In the genomic region with DNA sequence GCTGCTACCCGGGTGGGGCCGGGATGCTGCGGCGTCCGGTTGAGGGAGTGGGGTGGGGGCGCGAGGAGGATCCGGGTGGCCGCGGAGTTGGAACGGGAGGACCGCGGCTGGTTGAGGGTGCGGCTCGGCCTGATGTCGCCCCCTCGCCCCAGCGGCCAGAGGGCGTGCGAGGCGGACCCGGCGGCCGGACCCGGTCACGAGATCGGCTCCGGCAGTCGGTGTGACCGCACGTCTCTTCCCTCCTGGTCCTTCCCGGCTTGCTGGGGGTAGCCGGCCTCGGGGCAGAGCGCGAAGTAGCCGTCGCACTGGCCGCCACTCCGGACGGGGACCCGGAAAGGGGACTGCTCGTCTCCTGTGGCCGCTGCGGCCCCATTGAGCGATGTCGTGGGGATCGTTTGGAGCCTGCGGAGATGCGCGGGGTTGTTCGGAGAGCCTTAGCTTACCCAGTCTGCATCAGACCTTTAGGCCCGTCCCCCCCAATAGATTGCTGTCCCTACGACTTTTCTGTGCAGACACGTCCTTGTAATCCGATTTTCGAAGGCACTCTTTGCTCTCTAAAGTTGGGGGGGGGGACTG, we compare ENCODE assay signal across 8 mouse cellular contexts. TPM values are rescaled to one million over a fixed set of nuclear protein-coding genes. Genes with fewer than 3 reads are reported as not detected.
DNase-seq lines count a peak whose midpoint lies in the region; ATAC-seq lines count a peak whose summit lies in the region.

No protein-coding gene starts in this region.

- H3K4me3 ChIP-seq in heart, embryonic 16.5 days (ENCODE audit: low read length) = peak overlapping the region; percentile 83
- peak overlapping the region; percentile 72 for H3K4me3 ChIP-seq in hindbrain, embryonic 11.5 days (ENCODE audit: low read depth, low read length)
- H3K4me3 ChIP-seq in midbrain, embryonic 12.5 days = peak overlapping the region; percentile 89

- H3K4me2 ChIP-seq in heart, embryonic 16.5 days (ENCODE audit: low read depth, low read length) = peak overlapping the region; percentile 73
- peak overlapping the region; percentile 76 for H3K4me2 ChIP-seq in hindbrain, embryonic 11.5 days (replicated peaks; ENCODE audit: low read depth, low read length)
- H3K4me2 ChIP-seq in midbrain, embryonic 12.5 days (replicated peaks) = peak overlapping the region; percentile 80

- H3K27me3 ChIP-seq in heart, embryonic 16.5 days (ENCODE audit: control insufficient read depth, insufficient read depth, low read length) = no peaks in the 10 kb centered on the region
- H3K27me3 ChIP-seq in hindbrain, embryonic 11.5 days (ENCODE audit: control insufficient read depth, insufficient read depth, low read length) = no peaks in the 10 kb centered on the region
- H3K27me3 ChIP-seq in midbrain, embryonic 12.5 days = no peaks in the 10 kb centered on the region

- H3K9ac ChIP-seq in heart, embryonic 16.5 days (ENCODE audit: low read length) = peak overlapping the region; percentile 87
- peak overlapping the region; percentile 85 for H3K9ac ChIP-seq in hindbrain, embryonic 11.5 days (ENCODE audit: low read depth, low read length)
- H3K9ac ChIP-seq in midbrain, embryonic 12.5 days (replicated peaks) = peak overlapping the region; percentile 89

- ATAC-seq in heart, embryonic 16.5 days (replicated peaks; ENCODE audit: extremely low read depth, insufficient read depth, low FRiP score) = peak; percentile 75
- ATAC-seq in activated CD4-positive, CD25-positive, alpha-beta regulatory T cell, adult 4 months = peak; percentile 10
- no peak; the same call in 1 of the 2 replicates for ATAC-seq in hindbrain, embryonic 11.5 days (ENCODE audit: low FRiP score)
- no peak for ATAC-seq in midbrain, embryonic 12.5 days (ENCODE audit: low FRiP score, low read depth)

- peak overlapping the region; percentile 83 for H3K27ac ChIP-seq in heart, embryonic 16.5 days (ENCODE audit: low read length)
- peak overlapping the region; percentile 72 for H3K27ac ChIP-seq in hindbrain, embryonic 11.5 days (ENCODE audit: low read depth, low read length)
- H3K27ac ChIP-seq in midbrain, embryonic 12.5 days (replicated peaks) = peak overlapping the region; percentile 78

- under 1% methylated on average over 57 of the region's 57 CpGs for WGBS in heart, embryonic 16.5 days
- under 1% methylated on average over 56 of the region's 57 CpGs for WGBS in hindbrain, embryonic 11.5 days
- under 1% methylated on average over 55 of the region's 57 CpGs for WGBS in midbrain, embryonic 12.5 days

- no peak for DNase-seq in heart, postnatal 36 days
- DNase-seq in hindbrain, embryonic 11.5 days (ENCODE audit: low spot score) = no peak
- DNase-seq in left cerebral cortex, adult 9 months (ENCODE audit: low spot score in 2 of 2) = no peak
- no peak for DNase-seq in gastrocnemius, postnatal 25 days
- no peak for DNase-seq in left cerebral cortex, adult 8-10 months (ENCODE audit: low spot score in 2 of 2)

- intact Hi-C loops in heart, postnatal 36 days (cut with DNase I) = loop anchor here (2.0 kb wide), 1 partner anchor 18 kb away; a partner anchor contains a TSS

- H3K9me3 ChIP-seq in heart, embryonic 16.5 days (replicated peaks; ENCODE audit: control insufficient read depth, low read length) = no peaks in the 10 kb centered on the region
- H3K9me3 ChIP-seq in hindbrain, embryonic 11.5 days (ENCODE audit: control insufficient read depth, low read length) = no peaks in the 10 kb centered on the region
- no peaks in the 10 kb centered on the region for H3K9me3 ChIP-seq in midbrain, embryonic 12.5 days

- no peaks in the 10 kb centered on the region for H3K36me3 ChIP-seq in heart, embryonic 16.5 days (ENCODE audit: control insufficient read depth, insufficient read depth)
- H3K36me3 ChIP-seq in hindbrain, embryonic 11.5 days (ENCODE audit: control insufficient read depth, insufficient read depth, low read length) = no peaks in the 10 kb centered on the region
- peaks cover 9% of the 10 kb centered on the region for H3K36me3 ChIP-seq in midbrain, embryonic 12.5 days

- H3K4me1 ChIP-seq in heart, embryonic 16.5 days (ENCODE audit: control insufficient read depth, insufficient read depth, low read length) = 0 out of 2 replicates have a peak, but pooled peaks cover 2% of the 10 kb centered on the region
- H3K4me1 ChIP-seq in hindbrain, embryonic 11.5 days (replicated peaks; ENCODE audit: control insufficient read depth, insufficient read depth, low read length) = no peaks in the 10 kb centered on the region
- peaks cover 9% of the 10 kb centered on the region for H3K4me1 ChIP-seq in midbrain, embryonic 12.5 days

RNA-seq across cellular contexts. Expression of a gene that starts 0.4 kb away (rescaled TPM):
- 198 and 200 TPM in 2 replicates for polyA plus RNA-seq in heart, embryonic 16.5 days (2015; fragmentation: Nextera tagmentation; extraction: Ambion mirVana)
- 10 to 100 TPM; 94.4 to 97.5 TPM for total RNA-seq in heart, postnatal 36 days (2021)
- polyA plus RNA-seq in activated CD4-positive, CD25-positive, alpha-beta regulatory T cell, adult 4 months (2017; shearing (Covaris generic)) = 100 to 1,000 TPM; 248 to 259 TPM
- 220 and 231 TPM in 2 replicates for polyA plus RNA-seq in hindbrain, embryonic 11.5 days (2014; fragmentation: Nextera tagmentation; extraction: Ambion mirVana)
- polyA plus RNA-seq in midbrain, embryonic 12.5 days (2016; fragmentation: Nextera tagmentation; extraction: Ambion mirVana) = 208 TPM in 2 replicates
- 10 to 100 TPM; 38.2 to 39.6 TPM for total RNA-seq in gastrocnemius, postnatal 25 days (2021)
- total RNA-seq in left cerebral cortex, adult 8-10 months (2022) = 100 to 1,000 TPM; 182 to 219 (median 199) TPM

RNA-seq across cellular contexts. Expression of a gene that starts 0.5 kb away (rescaled TPM):
- polyA plus RNA-seq in heart, embryonic 16.5 days (2015; fragmentation: Nextera tagmentation; extraction: Ambion mirVana) = 8.1 and 11.0 TPM in 2 replicates
- total RNA-seq in heart, postnatal 36 days (2021) = under 1 TPM; 0.57 to 0.94 TPM
- polyA plus RNA-seq in activated CD4-positive, CD25-positive, alpha-beta regulatory T cell, adult 4 months (2017; shearing (Covaris generic)) = 10 to 100 TPM in 1 of 2 experiments, 1 to 10 TPM in 1; 6.6 to 14.1 TPM
- 7.4 and 10.7 TPM in 2 replicates for polyA plus RNA-seq in hindbrain, embryonic 11.5 days (2014; fragmentation: Nextera tagmentation; extraction: Ambion mirVana)
- 15.7 and 16.6 TPM in 2 replicates for polyA plus RNA-seq in midbrain, embryonic 12.5 days (2016; fragmentation: Nextera tagmentation; extraction: Ambion mirVana)
- under 1 TPM; 0.23 to 0.35 TPM for total RNA-seq in gastrocnemius, postnatal 25 days (2021)
- 1 to 10 TPM; 3.4 to 5.0 (median 4.2) TPM for total RNA-seq in left cerebral cortex, adult 8-10 months (2022)

RNA-seq across cellular contexts. Expression of a gene that starts 17.1 kb away (rescaled TPM):
- polyA plus RNA-seq in heart, embryonic 16.5 days (2015; fragmentation: Nextera tagmentation; extraction: Ambion mirVana) = 51.3 and 68.6 TPM in 2 replicates
- 10 to 100 TPM; 26.6 to 30.6 TPM for total RNA-seq in heart, postnatal 36 days (2021)
- 10 to 100 TPM; 46.7 to 63.3 TPM for polyA plus RNA-seq in activated CD4-positive, CD25-positive, alpha-beta regulatory T cell, adult 4 months (2017; shearing (Covaris generic))
- polyA plus RNA-seq in hindbrain, embryonic 11.5 days (2014; fragmentation: Nextera tagmentation; extraction: Ambion mirVana) = 63.5 and 68.1 TPM in 2 replicates
- polyA plus RNA-seq in midbrain, embryonic 12.5 days (2016; fragmentation: Nextera tagmentation; extraction: Ambion mirVana) = 56.5 and 58.2 TPM in 2 replicates
- 10 to 100 TPM; 20.4 to 21.4 TPM for total RNA-seq in gastrocnemius, postnatal 25 days (2021)
- 10 to 100 TPM; 21.8 to 24.8 (median 22.7) TPM for total RNA-seq in left cerebral cortex, adult 8-10 months (2022)

RNA-seq across cellular contexts. Expression of a gene that starts 17.6 kb away (rescaled TPM):
- polyA plus RNA-seq in heart, embryonic 16.5 days (2015; fragmentation: Nextera tagmentation; extraction: Ambion mirVana) = 50.7 and 51.7 TPM in 2 replicates
- 10 to 100 TPM; 11.7 to 14.7 TPM for total RNA-seq in heart, postnatal 36 days (2021)
- 1 to 10 TPM; 9.3 to 9.9 TPM for polyA plus RNA-seq in activated CD4-positive, CD25-positive, alpha-beta regulatory T cell, adult 4 months (2017; shearing (Covaris generic))
- 119 and 123 TPM in 2 replicates for polyA plus RNA-seq in hindbrain, embryonic 11.5 days (2014; fragmentation: Nextera tagmentation; extraction: Ambion mirVana)
- polyA plus RNA-seq in midbrain, embryonic 12.5 days (2016; fragmentation: Nextera tagmentation; extraction: Ambion mirVana) = 114 and 115 TPM in 2 replicates
- 1 to 10 TPM; 5.8 to 6.1 TPM for total RNA-seq in gastrocnemius, postnatal 25 days (2021)
- total RNA-seq in left cerebral cortex, adult 8-10 months (2022) = 10 to 100 TPM; 66.1 to 74.2 (median 70.7) TPM

RNA-seq across cellular contexts. Expression of a gene that starts 37.1 kb away (rescaled TPM):
- polyA plus RNA-seq in heart, embryonic 16.5 days (2015; fragmentation: Nextera tagmentation; extraction: Ambion mirVana) = 97.0 and 118 TPM in 2 replicates
- 100 to 1,000 TPM in 1 of 2 experiments, 10 to 100 TPM in 1; 99.6 to 103 TPM for total RNA-seq in heart, postnatal 36 days (2021)
- polyA plus RNA-seq in activated CD4-positive, CD25-positive, alpha-beta regulatory T cell, adult 4 months (2017; shearing (Covaris generic)) = 100 to 1,000 TPM; 443 to 614 TPM
- polyA plus RNA-seq in hindbrain, embryonic 11.5 days (2014; fragmentation: Nextera tagmentation; extraction: Ambion mirVana) = 53.8 and 68.9 TPM in 2 replicates
- 117 and 118 TPM in 2 replicates for polyA plus RNA-seq in midbrain, embryonic 12.5 days (2016; fragmentation: Nextera tagmentation; extraction: Ambion mirVana)
- 10 to 100 TPM; 46.8 to 54.9 TPM for total RNA-seq in gastrocnemius, postnatal 25 days (2021)
- 100 to 1,000 TPM; 173 to 229 (median 205) TPM for total RNA-seq in left cerebral cortex, adult 8-10 months (2022)

Comparison
In these comparisons a context has a peak if more than half of its experiments do, and no peak if none do; other contexts are left out.
1. ATAC-seq: peak in heart, embryonic 16.5 days (single experiment) and activated CD4-positive, CD25-positive, alpha-beta regulatory T cell, adult 4 months (single experiment); none in hindbrain, embryonic 11.5 days (single experiment) and midbrain, embryonic 12.5 days (single experiment).
2. Peak in every context shown above with its lines, with median percentiles within 50 percentile points of each other: H3K27ac ChIP-seq, H3K4me2 ChIP-seq, H3K4me3 ChIP-seq and H3K9ac ChIP-seq.